In the genomic region with DNA sequence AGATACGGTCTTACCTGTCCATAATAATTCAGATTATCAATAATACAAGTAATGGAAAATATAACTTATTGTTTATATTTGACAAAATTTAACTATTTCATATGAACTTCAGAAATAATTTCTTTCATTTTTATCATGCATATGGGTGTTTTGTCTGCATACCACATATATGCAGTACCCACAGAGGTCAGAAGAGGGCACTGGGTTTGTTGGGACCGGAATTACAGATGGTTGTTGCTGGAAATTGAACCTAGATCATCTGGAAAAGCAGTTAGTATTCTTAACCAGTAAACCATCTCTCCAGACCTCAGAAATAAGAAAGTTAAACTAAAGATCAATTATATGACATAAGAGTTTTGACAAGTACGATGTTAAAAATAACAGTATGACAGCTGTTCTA, we compare ENCODE assay signal across 8 mouse cellular contexts.
DNase-seq lines count a peak whose midpoint lies in the region; ATAC-seq lines count a peak whose summit lies in the region.

No protein-coding gene starts in this region.

- no peaks in the 10 kb centered on the region for H3K27me3 ChIP-seq in hindbrain, embryonic 14.5 days (ENCODE audit: control insufficient read depth, insufficient read depth, low read length)
- H3K27me3 ChIP-seq in hindbrain, embryonic 16.5 days (replicated peaks; ENCODE audit: control insufficient read depth, insufficient read depth, low read length), result no peaks in the 10 kb centered on the region

- 72% methylated on average over 3 of the region's 3 CpGs for WGBS in hindbrain, embryonic 14.5 days
- 68% methylated on average over 3 of the region's 3 CpGs for WGBS in hindbrain, embryonic 16.5 days

- H3K4me1 ChIP-seq in hindbrain, embryonic 14.5 days (replicated peaks; ENCODE audit: control insufficient read depth, insufficient read depth, low read length), result no peaks in the 10 kb centered on the region
- no peaks in the 10 kb centered on the region for H3K4me1 ChIP-seq in hindbrain, embryonic 16.5 days (ENCODE audit: control insufficient read depth, insufficient read depth, low read depth, low read length)

- H3K4me3 ChIP-seq in hindbrain, embryonic 14.5 days (replicated peaks; ENCODE audit: low read length), result no peak overlapping the region
- no peak overlapping the region for H3K4me3 ChIP-seq in hindbrain, embryonic 16.5 days (ENCODE audit: low read length)

- ATAC-seq in hindbrain, embryonic 14.5 days (ENCODE audit: low FRiP score), result no peak
- no peak for ATAC-seq in hindbrain, embryonic 16.5 days

- no peaks in the 10 kb centered on the region for H3K9me3 ChIP-seq in hindbrain, embryonic 14.5 days (ENCODE audit: control insufficient read depth, low read length)
- H3K9me3 ChIP-seq in hindbrain, embryonic 16.5 days (ENCODE audit: control insufficient read depth, low read length), result no peaks in the 10 kb centered on the region

- no peak overlapping the region for H3K9ac ChIP-seq in hindbrain, embryonic 14.5 days
- no peak overlapping the region for H3K9ac ChIP-seq in hindbrain, embryonic 16.5 days (ENCODE audit: low read depth, low read length)

- H3K27ac ChIP-seq in hindbrain, embryonic 14.5 days, result no peak overlapping the region
- no peak overlapping the region for H3K27ac ChIP-seq in hindbrain, embryonic 16.5 days (ENCODE audit: low read depth, low read length)

- no peak overlapping the region for H3K4me2 ChIP-seq in hindbrain, embryonic 14.5 days (replicated peaks)
- H3K4me2 ChIP-seq in hindbrain, embryonic 16.5 days (ENCODE audit: low read length), result no peak overlapping the region

- peaks cover 44% of the 10 kb centered on the region for H3K36me3 ChIP-seq in hindbrain, embryonic 14.5 days (replicated peaks; ENCODE audit: control insufficient read depth, insufficient read depth)
- peaks cover 3% of the 10 kb centered on the region for H3K36me3 ChIP-seq in hindbrain, embryonic 16.5 days (ENCODE audit: control insufficient read depth, insufficient read depth, low read length)

- peak; percentile 62 for DNase-seq in hindbrain, embryonic 14.5 days (ENCODE audit: low spot score)
- peak; percentile 19 to 28 for DNase-seq in right cerebral cortex, adult 2 months (ENCODE audit: low spot score in 2 of 2)
- no peak for DNase-seq in right cerebral cortex, postnatal 36 days (ENCODE audit: low spot score in 2 of 2)
- peak; percentile 24 for DNase-seq in cerebellum, adult 8-10 months
- peak; percentile 23 for DNase-seq in naive thymus-derived CD4-positive, alpha-beta T cell, adult 2 months (ENCODE audit: low read depth)
- no peak for DNase-seq in spleen, postnatal 14 days (ENCODE audit: low spot score in 2 of 2)
- DNase-seq in urinary bladder, adult 18-20 months (ENCODE audit: low spot score in 2 of 2), result no peak

Comparison
In these comparisons a context has a peak if more than half of its experiments do, and no peak if none do; other contexts are left out.
1. DNase-seq: peak in hindbrain, embryonic 14.5 days (single experiment), right cerebral cortex, adult 2 months (2 of 2), cerebellum, adult 8-10 months (single experiment) and naive thymus-derived CD4-positive, alpha-beta T cell, adult 2 months (single experiment); none in right cerebral cortex, postnatal 36 days (0 of 2), spleen, postnatal 14 days (0 of 2) and urinary bladder, adult 18-20 months (0 of 2).